ENCODE assay signal across 22 mouse cellular contexts in the genomic region with DNA sequence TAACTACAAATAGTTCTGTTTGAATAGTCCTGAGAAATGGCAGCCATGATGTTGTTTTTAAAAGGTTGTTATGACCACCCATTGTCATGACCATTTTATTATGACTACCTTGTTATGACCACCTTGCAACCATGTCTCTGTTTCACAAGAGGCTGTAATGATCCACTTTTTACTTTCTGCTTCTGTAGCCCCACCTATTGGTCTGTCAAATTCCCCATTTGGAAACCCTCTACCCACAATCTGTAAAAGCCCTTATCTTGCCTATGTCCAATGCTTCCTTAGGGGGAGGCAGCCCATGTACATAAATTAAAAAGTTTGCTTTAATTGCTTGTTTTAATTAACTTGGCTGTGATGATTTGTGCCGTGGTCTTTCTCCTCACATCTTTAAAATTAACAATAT.
"Had no signal": no experiment of that assay in that cellular context is flagged by ENCODE, and none has a peak within 500 bp of the region (broad histone marks: within the 10 kb centered on the region; RNA-seq: fewer than 3 reads in every experiment).

No protein-coding gene starts in this region.

- H3K27me3 ChIP-seq: limb, embryonic 12.5 days; limb, embryonic 15.5 days; megakaryocyte, embryonic 14.5 days; neural tube, embryonic 12.5 days; neural tube, embryonic 15.5 days had no signal

- H3K9ac ChIP-seq: limb, embryonic 12.5 days; limb, embryonic 15.5 days; liver, embryonic 14.5 days; liver, postnatal 0 days; lung, embryonic 14.5 days; neural tube, embryonic 12.5 days; neural tube, embryonic 15.5 days had no signal

- H3K4me2 ChIP-seq: limb, embryonic 12.5 days; limb, embryonic 15.5 days; liver, embryonic 11.5 days; lung, embryonic 14.5 days; neural tube, embryonic 12.5 days; neural tube, embryonic 15.5 days had no signal

- H3K4me1 ChIP-seq: limb, embryonic 15.5 days; neural tube, embryonic 12.5 days; neural tube, embryonic 15.5 days had no signal

- H3K9me3 ChIP-seq: limb, embryonic 12.5 days; limb, embryonic 15.5 days; midbrain, embryonic 10.5 days; neural tube, embryonic 12.5 days; neural tube, embryonic 15.5 days had no signal

- H3K4me3 ChIP-seq: limb, embryonic 12.5 days; limb, embryonic 15.5 days; megakaryocyte, embryonic 14.5 days; midbrain, embryonic 10.5 days; neural tube, embryonic 12.5 days; neural tube, embryonic 15.5 days had no signal

- H3K36me3 ChIP-seq: limb, embryonic 12.5 days; limb, embryonic 15.5 days; midbrain, embryonic 10.5 days; neural tube, embryonic 12.5 days; neural tube, embryonic 15.5 days had no signal

- ATAC-seq: liver, postnatal 0 days; lung, postnatal 0 days had no signal

- DNase-seq: kidney, adult 9 months; kidney, postnatal 14 days; kidney, postnatal 4 days; left cerebral cortex, postnatal 4 days; liver, postnatal 0 days; lung, embryonic 14.5 days; midbrain, embryonic 14.5 days; right cerebral cortex, adult 18-20 months; right cerebral cortex, postnatal 25 days; thymus, adult 2 months; thymus, postnatal 14 days; thymus, postnatal 4 days had no signal

- H3K27ac ChIP-seq: limb, embryonic 12.5 days; limb, embryonic 15.5 days; liver, embryonic 14.5 days; macrophage; midbrain, embryonic 10.5 days; neural tube, embryonic 12.5 days; neural tube, embryonic 15.5 days had no signal
